Mouse (Mus musculus): ENCODE results near the gene Sspn. TPM values are rescaled to one million over a fixed set of nuclear protein-coding genes. Genes with fewer than 3 reads are reported as not detected.

The Sspn gene
- polyA plus RNA-seq, 1 experiment = 16.8 TPM

DNA sequence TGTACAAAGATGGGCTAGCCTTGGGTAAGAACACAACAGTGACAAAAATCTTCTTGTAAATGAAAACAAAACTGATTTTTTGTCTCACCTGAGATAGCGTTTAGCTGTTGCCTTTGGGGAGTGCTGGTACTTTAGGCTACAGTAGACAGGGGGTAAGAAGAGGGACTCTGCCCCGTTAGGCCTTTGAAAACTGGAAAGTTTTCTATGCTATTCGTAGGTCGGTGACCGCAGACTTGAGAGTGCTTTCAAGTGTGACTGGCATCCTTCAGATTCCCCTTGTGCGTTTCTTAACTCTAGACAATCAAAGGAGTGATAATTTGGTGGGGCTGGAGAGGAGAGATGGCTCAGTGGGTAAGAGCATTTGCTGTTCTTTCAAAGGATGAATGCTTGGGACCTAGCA lies 43.7 kb upstream of the Sspn start:
- TF ChIP-seq MYOD1 (IDR thresholded peaks at IDR 0.05; ENCODE audit: control insufficient read depth in 1 of 3, insufficient read length in 2 of 3, low read depth in 2 of 3) = no peak
- no peak for TF ChIP-seq POLR2A (IDR thresholded peaks at IDR 0.05; ENCODE audit: insufficient read length, low read depth)
- no peak for TF ChIP-seq E2F4 (IDR thresholded peaks at IDR 0.05; ENCODE audit: insufficient read depth)
- no peak for TF ChIP-seq TCF12 (IDR thresholded peaks at IDR 0.05; ENCODE audit: insufficient read depth, poor library complexity, severe bottlenecking)
- TF ChIP-seq SRF (IDR thresholded peaks at IDR 0.05; ENCODE audit: control insufficient read depth, insufficient read length, low read depth) = no peak
- no peak for TF ChIP-seq USF1 (IDR thresholded peaks at IDR 0.05; ENCODE audit: low read depth)
- no peak for TF ChIP-seq TCF3 (IDR thresholded peaks at IDR 0.05; ENCODE audit: insufficient read length, low read depth)
- no peak for TF ChIP-seq MAX (IDR thresholded peaks at IDR 0.05; ENCODE audit: low read depth)
- TF ChIP-seq CEBPB (IDR thresholded peaks at IDR 0.05; ENCODE audit: insufficient read depth, poor library complexity, severe bottlenecking) = no peak
- TF ChIP-seq REST (IDR thresholded peaks at IDR 0.05; ENCODE audit: insufficient read depth, insufficient read length) = no peak
- TF ChIP-seq POLR2AphosphoS2 (IDR thresholded peaks at IDR 0.05; ENCODE audit: insufficient read length, low read depth) = no peak
- TF ChIP-seq MYOG (IDR thresholded peaks at IDR 0.05; ENCODE audit: control insufficient read depth in 1 of 3, insufficient read depth in 1 of 3, insufficient read length in 2 of 3, low read depth in 2 of 3) = no peak
- Histone ChIP-seq H3K4me2 (ENCODE audit: low read depth) (no peak overlapping the region), H3ac (ENCODE audit: control insufficient read depth, insufficient read length) (no peak overlapping the region)

DNA sequence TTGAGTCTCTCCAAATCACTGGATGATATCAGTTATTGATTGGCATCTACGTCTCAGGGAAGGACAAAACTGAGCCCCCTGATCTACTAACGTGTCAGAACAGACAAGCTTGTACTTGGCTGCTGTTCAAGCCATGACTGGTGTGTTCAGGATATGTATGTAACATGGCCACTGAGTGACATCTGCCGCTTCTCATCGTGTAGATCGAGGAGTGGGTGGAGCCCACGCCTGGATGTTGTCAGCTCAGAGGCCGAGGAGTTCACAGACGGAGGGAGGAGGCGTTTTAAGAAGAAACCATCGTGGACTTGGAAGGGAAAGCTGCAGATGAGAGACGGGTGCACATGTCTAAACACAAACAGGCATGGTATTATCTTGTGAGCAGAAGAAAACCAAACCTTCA lies 39.5 kb upstream of the Sspn start:
- Histone ChIP-seq H3K27me3 (ENCODE audit: control insufficient read depth, insufficient read depth, insufficient read length) (no peaks in the 10 kb centered on the region), H3K36me3 (ENCODE audit: control insufficient read depth, insufficient read depth) (no peaks in the 10 kb centered on the region), H3K4me2 (ENCODE audit: low read depth) (no peak overlapping the region), H3K79me2 (ENCODE audit: control insufficient read depth, insufficient read depth) (no peaks in the 10 kb centered on the region), H3K4me3 (no peak overlapping the region), H3ac (ENCODE audit: control insufficient read depth, insufficient read length) (no peak overlapping the region)
- TF ChIP-seq TCF3 (IDR thresholded peaks at IDR 0.05; ENCODE audit: insufficient read length, low read depth) = no peak
- TF ChIP-seq SRF (IDR thresholded peaks at IDR 0.05; ENCODE audit: control insufficient read depth, insufficient read length, low read depth) = no peak
- TF ChIP-seq CEBPB (IDR thresholded peaks at IDR 0.05; ENCODE audit: insufficient read depth, poor library complexity, severe bottlenecking) = no peak
- TF ChIP-seq USF1 (IDR thresholded peaks at IDR 0.05; ENCODE audit: low read depth) = no peak

More for the DNA sequence above, 43.7 kb upstream of the Sspn start:
- H3K4me3 ChIP-seq = no peak overlapping the region
- H3K36me3 ChIP-seq (ENCODE audit: control insufficient read depth, insufficient read depth) = no peaks in the 10 kb centered on the region
- no peaks in the 10 kb centered on the region for H3K27me3 ChIP-seq (ENCODE audit: control insufficient read depth, insufficient read depth, insufficient read length)
- no peaks in the 10 kb centered on the region for H3K79me2 ChIP-seq (ENCODE audit: control insufficient read depth, insufficient read depth)

DNA sequence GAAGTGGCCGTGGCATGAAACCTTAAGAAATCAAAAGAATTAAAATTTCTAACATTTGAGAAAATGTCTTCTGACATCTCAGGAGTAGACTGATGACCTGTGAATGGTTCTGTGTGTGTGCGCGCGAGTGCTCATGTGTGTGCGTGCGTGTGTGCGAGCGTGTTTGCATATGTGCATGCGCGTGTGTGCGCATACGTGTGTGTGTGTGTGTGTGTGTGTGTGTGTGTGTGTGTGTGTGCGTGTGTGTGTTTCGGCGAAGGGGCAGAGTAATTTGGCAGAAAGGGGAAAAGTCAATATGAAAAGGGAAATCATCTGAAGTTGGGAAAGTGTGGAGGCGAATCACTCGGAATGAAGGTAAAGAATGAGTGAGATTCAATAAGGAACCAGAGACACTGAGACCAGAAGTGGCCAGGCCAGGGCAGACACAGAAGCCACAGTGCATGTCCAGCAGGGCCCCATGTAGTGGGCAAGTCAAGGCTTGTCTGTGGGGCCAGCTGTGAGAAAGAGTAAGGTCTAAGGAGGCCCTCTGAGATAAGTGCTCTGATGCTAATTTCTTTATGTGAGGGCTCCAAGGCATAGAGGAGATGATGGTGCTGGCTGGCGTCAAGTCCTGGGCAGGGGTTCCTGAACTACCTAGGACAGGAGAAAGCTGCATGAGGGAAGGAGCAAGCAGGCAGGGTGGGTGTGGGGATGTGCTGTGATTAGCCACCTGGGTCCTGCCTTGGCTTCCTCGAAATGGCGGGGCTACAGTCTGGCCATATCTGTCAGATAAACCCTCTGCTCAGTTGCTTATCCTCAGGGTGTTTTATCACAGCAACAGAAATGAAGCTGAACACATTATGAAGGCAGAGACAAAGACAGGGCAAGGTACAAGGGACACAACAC lies 38.8 kb upstream of the Sspn start:
- Histone ChIP-seq H3K4me3 (no peak overlapping the region), H3K36me3 (ENCODE audit: control insufficient read depth, insufficient read depth) (no peaks in the 10 kb centered on the region), H3K4me2 (ENCODE audit: low read depth) (no peak overlapping the region), H3K79me2 (ENCODE audit: control insufficient read depth, insufficient read depth) (no peaks in the 10 kb centered on the region), H3K27me3 (ENCODE audit: control insufficient read depth, insufficient read depth, insufficient read length) (no peaks in the 10 kb centered on the region), H3ac (ENCODE audit: control insufficient read depth, insufficient read length) (no peak overlapping the region)
- no peak for TF ChIP-seq MYOD1 (IDR thresholded peaks at IDR 0.05; ENCODE audit: control insufficient read depth in 1 of 3, insufficient read length in 2 of 3, low read depth in 2 of 3)
- TF ChIP-seq E2F4 (IDR thresholded peaks at IDR 0.05; ENCODE audit: insufficient read depth) = no peak
- no peak for TF ChIP-seq TCF3 (IDR thresholded peaks at IDR 0.05; ENCODE audit: insufficient read length, low read depth)
- TF ChIP-seq USF1 (IDR thresholded peaks at IDR 0.05; ENCODE audit: low read depth) = no peak
- TF ChIP-seq POLR2A (IDR thresholded peaks at IDR 0.05; ENCODE audit: insufficient read length, low read depth) = no peak
- no peak for TF ChIP-seq MYOG (IDR thresholded peaks at IDR 0.05; ENCODE audit: control insufficient read depth in 1 of 3, insufficient read depth in 1 of 3, insufficient read length in 2 of 3, low read depth in 2 of 3)
- TF ChIP-seq CEBPB (IDR thresholded peaks at IDR 0.05; ENCODE audit: insufficient read depth, poor library complexity, severe bottlenecking) = no peak
- no peak for TF ChIP-seq SRF (IDR thresholded peaks at IDR 0.05; ENCODE audit: control insufficient read depth, insufficient read length, low read depth)
- no peak for TF ChIP-seq MAX (IDR thresholded peaks at IDR 0.05; ENCODE audit: low read depth)
- TF ChIP-seq TCF12 (IDR thresholded peaks at IDR 0.05; ENCODE audit: insufficient read depth, poor library complexity, severe bottlenecking) = no peak
- no peak for TF ChIP-seq POLR2AphosphoS2 (IDR thresholded peaks at IDR 0.05; ENCODE audit: insufficient read length, low read depth)
- no peak for TF ChIP-seq REST (IDR thresholded peaks at IDR 0.05; ENCODE audit: insufficient read depth, insufficient read length)

DNA sequence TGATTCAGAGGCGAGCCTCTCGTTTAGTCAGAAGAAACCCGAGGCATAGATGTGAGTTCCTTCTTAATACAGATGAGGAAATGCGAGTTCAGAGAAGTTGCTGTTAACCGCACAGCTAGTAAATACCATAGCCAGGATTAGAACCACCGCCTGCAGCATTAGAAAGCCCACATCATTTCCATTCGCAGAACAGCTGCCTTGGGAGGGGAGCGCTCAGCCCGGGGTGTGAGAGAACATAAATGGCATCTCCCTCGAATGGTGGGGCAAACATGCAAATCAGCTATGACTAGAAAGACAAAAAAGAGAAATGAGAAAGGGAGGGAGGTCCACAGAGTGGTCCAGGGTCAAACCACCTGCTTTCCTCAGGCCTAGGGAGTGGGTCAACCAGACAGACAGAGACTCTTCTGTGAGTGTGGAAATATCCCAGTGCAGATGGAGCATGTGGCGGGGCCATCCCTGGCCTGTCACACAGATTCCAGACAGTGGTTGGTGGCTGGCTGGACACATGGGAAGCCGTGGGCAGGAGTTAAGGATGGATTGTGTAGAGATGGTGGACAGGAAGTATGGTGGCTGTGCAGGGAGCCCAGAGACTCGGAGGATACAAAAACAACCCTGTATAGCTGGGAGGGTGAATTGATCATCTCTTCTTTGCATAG lies 37.9 kb upstream of the Sspn start:
- no peak overlapping the region for H3K4me2 ChIP-seq (ENCODE audit: low read depth)
- H3K27me3 ChIP-seq (ENCODE audit: control insufficient read depth, insufficient read depth, insufficient read length) = no peaks in the 10 kb centered on the region
- no peaks in the 10 kb centered on the region for H3K79me2 ChIP-seq (ENCODE audit: control insufficient read depth, insufficient read depth)
- no peak for TF ChIP-seq REST (IDR thresholded peaks at IDR 0.05; ENCODE audit: insufficient read depth, insufficient read length)
- no peak overlapping the region for H3ac ChIP-seq (ENCODE audit: control insufficient read depth, insufficient read length)
- H3K36me3 ChIP-seq (ENCODE audit: control insufficient read depth, insufficient read depth) = no peaks in the 10 kb centered on the region
- H3K4me3 ChIP-seq = no peak overlapping the region

All from myocyte (in vitro differentiated cells).